Mouse (Mus musculus): ENCODE measurements around the gene Sema6c. TPM values are rescaled to one million over a fixed set of nuclear protein-coding genes. Genes with fewer than 3 reads are reported as not detected.
A peak's percentile ranks its signal among the peaks of the same experiment; 100 is the strongest.

The Sema6c gene
- polyA plus RNA-seq, 1 experiment from 2014 or later, result 1.3 TPM

DNA sequence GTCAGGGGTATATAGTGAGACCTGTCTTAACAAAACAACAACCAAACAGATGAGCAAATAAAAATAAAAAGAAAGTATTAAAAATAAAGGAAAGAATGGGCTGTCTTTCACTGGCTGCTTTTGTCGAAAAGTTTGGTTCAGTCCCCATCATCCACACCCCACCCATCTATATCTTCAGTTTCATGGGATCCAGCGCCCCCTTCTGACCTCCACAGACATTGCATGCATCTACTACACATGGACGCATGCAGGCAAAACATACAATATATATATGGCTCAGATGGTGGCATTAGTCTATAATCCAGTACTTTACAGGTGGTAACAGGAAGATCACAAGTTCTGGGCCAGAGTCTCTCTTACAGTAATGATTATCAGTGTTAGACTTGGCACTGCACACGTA, 6.4 kb upstream of the Sema6c start:
- no peak for DNase-seq (ENCODE audit: low spot score)
- Histone ChIP-seq H3K4me1 (ENCODE audit: insufficient read depth, low read depth, low read length) (no peaks in the 10 kb centered on the region), H3K27ac (ENCODE audit: low read length) (no peak overlapping the region), H3K36me3 (ENCODE audit: insufficient read depth, low read length) (no peaks in the 10 kb centered on the region), H3K4me2 (replicated peaks; ENCODE audit: low read depth, low read length) (no peak overlapping the region), H3K9ac (replicated peaks; ENCODE audit: low read depth) (no peak overlapping the region), H3K27me3 (replicated peaks; ENCODE audit: insufficient read depth, low read length) (no peaks in the 10 kb centered on the region), H3K9me3 (ENCODE audit: low read length) (no peaks in the 10 kb centered on the region), H3K4me3 (ENCODE audit: low read depth, low read length) (no peak overlapping the region)
- WGBS, result 48% methylated on average over 4 of the region's 4 CpGs
- TF ChIP-seq EP300 (IDR thresholded peaks at IDR 0.05) (no peak), CTCF (IDR thresholded peaks at IDR 0.05) (peak; percentile 75)
- ATAC-seq, result no peak

DNA sequence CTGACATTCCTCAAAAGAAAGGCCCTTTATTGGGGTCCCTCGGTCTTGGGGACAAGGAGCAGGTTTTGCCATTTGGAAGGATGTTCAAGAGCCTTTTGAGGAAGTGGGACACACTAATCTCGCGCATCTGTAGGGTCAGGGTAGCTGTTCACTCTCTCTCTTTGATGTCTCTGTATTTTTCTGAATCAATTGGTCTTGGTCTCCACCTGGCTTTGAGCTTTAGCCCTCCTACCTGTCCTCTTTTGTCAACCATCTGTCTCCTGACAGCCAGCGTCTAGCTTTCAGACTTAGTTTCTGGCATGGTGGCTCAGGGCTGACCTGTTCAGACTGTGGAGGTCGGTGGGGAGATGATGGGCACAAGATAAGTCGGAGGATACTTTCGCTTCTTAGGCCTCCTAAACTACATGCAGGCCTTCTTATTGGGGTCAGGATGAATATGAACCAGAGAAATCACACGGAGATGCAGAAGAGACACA, 708 bp upstream of the Sema6c start:
- no peak for ATAC-seq

DNA sequence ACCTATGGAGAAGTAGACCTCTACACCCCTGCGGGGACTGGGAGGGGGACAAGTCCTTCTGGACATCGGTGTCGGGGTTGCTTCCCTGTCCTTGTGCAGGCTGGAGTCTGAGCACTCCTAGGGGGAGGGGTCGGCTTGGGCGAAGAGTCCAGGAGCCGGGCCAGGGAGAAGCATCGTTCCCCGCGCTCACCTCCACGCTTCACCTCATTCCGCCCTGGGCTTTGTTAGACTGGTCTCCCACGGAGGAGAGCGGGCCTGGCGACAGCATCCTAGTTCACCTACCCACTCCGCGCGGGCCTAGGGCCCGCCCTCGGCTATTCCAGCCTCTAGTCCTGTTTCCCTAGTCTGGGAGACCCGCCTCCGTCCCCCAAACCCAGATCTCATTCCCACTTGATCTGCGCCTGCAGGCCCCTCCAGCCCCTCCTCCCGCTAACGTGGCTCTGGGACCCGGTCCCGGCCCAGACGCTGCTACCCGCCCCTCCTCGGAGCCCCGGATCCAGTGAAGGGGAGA, 839 bp downstream of the Sema6c start:
- no peak overlapping the region for H3K27ac ChIP-seq (ENCODE audit: low read length)
- no peaks in the 10 kb centered on the region for H3K36me3 ChIP-seq (ENCODE audit: insufficient read depth, low read length)
- 3% methylated on average over 26 of the region's 30 CpGs for WGBS
- H3K27me3 ChIP-seq (replicated peaks; ENCODE audit: insufficient read depth, low read length), result no peaks in the 10 kb centered on the region
- peak overlapping the region; percentile 65 for H3K4me3 ChIP-seq (ENCODE audit: low read depth, low read length)
- H3K4me1 ChIP-seq (ENCODE audit: insufficient read depth, low read depth, low read length), result peaks cover 4% of the 10 kb centered on the region; the same call in 1 of the 2 replicates
- peak overlapping the region; percentile 33 for H3K9ac ChIP-seq (replicated peaks; ENCODE audit: low read depth)
- no peaks in the 10 kb centered on the region for H3K9me3 ChIP-seq (ENCODE audit: low read length)
- DNase-seq (ENCODE audit: low spot score) (no peak), ATAC-seq (no peak)
- peak overlapping the region; percentile 81 for H3K4me2 ChIP-seq (replicated peaks; ENCODE audit: low read depth, low read length)
- no peak for TF ChIP-seq CTCF (IDR thresholded peaks at IDR 0.05)
- no peak for TF ChIP-seq EP300 (IDR thresholded peaks at IDR 0.05)

More for the DNA sequence above, 708 bp upstream of the Sema6c start:
- peak overlapping the region; percentile 65 for H3K4me3 ChIP-seq (ENCODE audit: low read depth, low read length)
- H3K9ac ChIP-seq (replicated peaks; ENCODE audit: low read depth), result peak overlapping the region; percentile 26
- 16% methylated on average over 8 of the region's 8 CpGs for WGBS
- TF ChIP-seq CTCF (IDR thresholded peaks at IDR 0.05) (no peak), EP300 (IDR thresholded peaks at IDR 0.05) (no peak)
- H3K36me3 ChIP-seq (ENCODE audit: insufficient read depth, low read length), result no peaks in the 10 kb centered on the region
- DNase-seq (ENCODE audit: low spot score), result no peak
- H3K9me3 ChIP-seq (ENCODE audit: low read length), result no peaks in the 10 kb centered on the region
- H3K4me1 ChIP-seq (ENCODE audit: insufficient read depth, low read depth, low read length), result peaks cover 4% of the 10 kb centered on the region; the same call in 1 of the 2 replicates
- H3K27ac ChIP-seq (ENCODE audit: low read length), result no peak overlapping the region
- no peaks in the 10 kb centered on the region for H3K27me3 ChIP-seq (replicated peaks; ENCODE audit: insufficient read depth, low read length)
- peak overlapping the region; percentile 81 for H3K4me2 ChIP-seq (replicated peaks; ENCODE audit: low read depth, low read length)

DNA sequence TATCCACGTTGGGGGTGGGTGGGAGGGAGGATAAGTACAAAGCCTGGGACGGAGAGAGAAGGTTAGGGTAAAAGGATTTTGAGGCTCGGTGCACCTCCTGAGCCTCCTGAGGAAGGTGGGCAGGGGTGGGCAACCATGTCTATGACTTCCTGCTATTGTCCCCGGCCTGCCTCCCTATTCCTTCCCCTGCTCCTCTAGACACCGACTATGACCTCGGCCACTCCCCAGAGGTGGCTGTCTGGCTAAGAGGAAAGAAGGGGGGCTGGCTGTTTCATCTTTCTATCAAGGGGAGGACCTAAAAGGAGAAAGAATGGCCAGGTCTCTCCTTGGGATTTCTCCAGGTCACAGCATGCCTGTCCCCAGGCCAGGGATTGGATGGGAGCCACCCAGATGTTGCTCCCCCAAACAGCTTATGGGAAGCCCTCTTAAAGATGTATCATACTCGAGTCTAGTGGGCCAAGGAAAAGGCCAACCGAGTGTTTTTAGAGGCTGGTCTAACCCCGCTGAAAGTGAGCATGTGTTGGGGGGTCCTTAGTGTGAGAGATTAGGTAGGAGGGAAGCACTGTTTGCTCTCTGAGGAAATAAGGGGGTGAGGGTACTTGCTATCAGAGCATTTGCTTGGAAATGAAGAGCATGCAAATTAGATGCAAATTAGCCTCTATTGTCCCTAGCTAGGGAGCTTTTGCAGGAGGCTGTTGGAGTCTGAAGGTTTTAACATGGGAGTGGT, 1.5 kb downstream of the Sema6c start:
- no peaks in the 10 kb centered on the region for H3K27me3 ChIP-seq (replicated peaks; ENCODE audit: insufficient read depth, low read length)
- no peaks in the 10 kb centered on the region for H3K9me3 ChIP-seq (ENCODE audit: low read length)
- 17% methylated on average over 9 of the region's 9 CpGs for WGBS
- H3K9ac ChIP-seq (replicated peaks; ENCODE audit: low read depth), result no peak overlapping the region
- peaks cover 4% of the 10 kb centered on the region; the same call in 1 of the 2 replicates for H3K4me1 ChIP-seq (ENCODE audit: insufficient read depth, low read depth, low read length)
- peak overlapping the region; percentile 81 for H3K4me2 ChIP-seq (replicated peaks; ENCODE audit: low read depth, low read length)
- no peak for DNase-seq (ENCODE audit: low spot score)
- H3K27ac ChIP-seq (ENCODE audit: low read length), result no peak overlapping the region
- no peaks in the 10 kb centered on the region for H3K36me3 ChIP-seq (ENCODE audit: insufficient read depth, low read length)
- TF ChIP-seq CTCF (IDR thresholded peaks at IDR 0.05) (no peak), EP300 (IDR thresholded peaks at IDR 0.05) (no peak)
- ATAC-seq, result no peak
- H3K4me3 ChIP-seq (ENCODE audit: low read depth, low read length), result 0 out of 2 replicates have a peak overlapping the region, but pooled peaks have one; percentile 65

DNA sequence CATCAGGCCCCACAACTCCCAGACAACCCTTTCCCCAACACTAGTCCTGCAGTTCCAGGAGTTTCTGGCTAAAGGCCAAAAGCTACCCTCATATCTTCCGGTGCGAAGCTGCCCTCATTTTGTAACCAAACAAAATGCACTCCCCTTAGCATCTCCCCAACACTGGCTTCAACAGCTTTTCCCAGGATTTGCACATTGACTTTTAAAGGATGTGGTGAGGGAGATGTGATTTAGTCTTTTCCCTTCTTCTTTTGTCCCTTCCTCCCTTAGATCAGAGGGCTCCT, 2.0 kb downstream of the Sema6c start:
- Histone ChIP-seq H3K27ac (ENCODE audit: low read length) (no peak overlapping the region), H3K36me3 (ENCODE audit: insufficient read depth, low read length) (no peaks in the 10 kb centered on the region), H3K27me3 (replicated peaks; ENCODE audit: insufficient read depth, low read length) (no peaks in the 10 kb centered on the region), H3K9ac (replicated peaks; ENCODE audit: low read depth) (no peak overlapping the region), H3K4me3 (ENCODE audit: low read depth, low read length) (no peak overlapping the region), H3K9me3 (ENCODE audit: low read length) (no peaks in the 10 kb centered on the region), H3K4me1 (ENCODE audit: insufficient read depth, low read depth, low read length) (peaks cover 4% of the 10 kb centered on the region; the same call in 1 of the 2 replicates), H3K4me2 (replicated peaks; ENCODE audit: low read depth, low read length) (no peak overlapping the region)
- DNase-seq (ENCODE audit: low spot score), result no peak
- TF ChIP-seq EP300 (IDR thresholded peaks at IDR 0.05), result no peak
- TF ChIP-seq CTCF (IDR thresholded peaks at IDR 0.05), result no peak
- no peak for ATAC-seq
- 51% methylated on average over 2 of the region's 2 CpGs for WGBS

DNA sequence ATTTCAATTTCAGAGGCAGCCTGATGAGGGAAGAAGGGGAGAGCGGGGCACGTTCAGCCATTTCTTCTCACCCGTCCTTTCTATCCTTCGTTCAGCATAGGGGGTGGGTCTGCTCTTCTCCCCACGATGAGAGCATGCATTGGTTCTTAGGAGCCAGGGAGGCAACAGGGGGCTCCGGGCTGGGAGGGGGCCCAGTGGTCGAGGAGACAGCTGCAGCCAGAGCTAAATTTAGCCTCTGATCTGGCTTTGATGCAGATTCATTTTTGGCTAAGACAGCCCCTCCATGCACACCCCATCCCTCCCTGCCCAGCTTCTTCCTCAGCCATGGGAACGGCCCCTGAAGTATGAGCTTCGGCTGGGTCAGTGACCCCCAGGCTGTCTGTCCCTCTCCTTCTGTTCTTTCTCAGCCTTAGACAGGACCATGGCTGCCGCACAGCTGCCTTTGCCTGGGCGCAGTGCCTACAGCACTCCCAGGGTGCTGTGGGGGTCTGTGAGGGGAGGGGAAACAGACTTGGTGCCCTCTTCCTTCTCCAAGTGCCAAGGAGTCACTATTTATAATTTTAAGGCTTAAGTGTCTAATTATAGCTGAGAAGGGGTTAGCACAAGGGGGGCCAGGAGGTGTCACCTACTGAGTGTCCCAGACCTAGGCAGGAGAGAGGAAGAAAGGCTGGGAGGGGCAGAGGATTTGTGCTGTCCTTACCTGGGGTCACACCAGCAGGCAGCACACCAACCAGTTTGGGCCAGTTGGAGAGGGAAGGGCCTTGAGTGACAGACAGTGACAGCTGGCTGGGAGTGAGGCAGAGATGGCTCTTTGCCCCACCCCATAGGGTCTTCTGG, 3.4 kb downstream of the Sema6c start:
- H3K27ac ChIP-seq (ENCODE audit: low read length), result no peak overlapping the region
- ATAC-seq (no peak), DNase-seq (ENCODE audit: low spot score) (no peak)
- H3K36me3 ChIP-seq (ENCODE audit: insufficient read depth, low read length), result peaks cover 1% of the 10 kb centered on the region; the same call in 1 of the 2 replicates
- no peak overlapping the region for H3K4me2 ChIP-seq (replicated peaks; ENCODE audit: low read depth, low read length)
- 48% methylated on average over 11 of the region's 11 CpGs for WGBS
- H3K9me3 ChIP-seq (ENCODE audit: low read length), result no peaks in the 10 kb centered on the region
- H3K27me3 ChIP-seq (replicated peaks; ENCODE audit: insufficient read depth, low read length), result no peaks in the 10 kb centered on the region
- H3K4me1 ChIP-seq (ENCODE audit: insufficient read depth, low read depth, low read length), result peaks cover 4% of the 10 kb centered on the region; the same call in 1 of the 2 replicates
- no peak overlapping the region for H3K9ac ChIP-seq (replicated peaks; ENCODE audit: low read depth)
- TF ChIP-seq CTCF (IDR thresholded peaks at IDR 0.05) (no peak), EP300 (IDR thresholded peaks at IDR 0.05) (no peak)
- H3K4me3 ChIP-seq (ENCODE audit: low read depth, low read length), result no peak overlapping the region
